Mouse (Mus musculus): ENCODE data around the gene Gpc3.

DNA sequence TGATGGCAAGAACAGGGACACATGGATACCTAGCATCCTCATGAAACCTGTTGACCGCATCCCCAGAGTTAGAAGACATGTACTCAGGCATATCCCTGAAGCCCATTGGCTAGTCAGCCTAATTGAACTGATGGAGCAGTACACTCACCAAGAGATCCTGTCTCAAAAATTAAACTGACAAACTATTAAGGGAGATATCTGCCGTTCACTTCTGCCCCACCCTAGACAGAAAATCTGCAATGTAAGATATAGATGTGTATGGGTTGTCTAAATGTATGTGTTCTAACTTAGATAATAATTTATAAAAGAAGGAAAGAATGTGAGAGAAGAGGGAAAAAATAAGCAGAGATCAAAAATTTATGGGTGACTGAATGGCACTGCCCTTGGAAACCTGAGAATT is 212.6 kb downstream of the Gpc3 start:
- TF ChIP-seq CTCF (IDR thresholded peaks at IDR 0.05; ENCODE audit: insufficient read depth, low read length) (no peak), POLR2A (IDR thresholded peaks at IDR 0.05; ENCODE audit: borderline replicate concordance, extremely low read depth, low read depth, low read length) (no peak)
